Mouse (Mus musculus) spleen, adult 2 months (tissue): Measurements from ENCODE around the gene Crx. TPM values are rescaled to one million over a fixed set of nuclear protein-coding genes. Genes with fewer than 3 reads are reported as not detected.
"Not testable (repeated sequence)": the region's sequence is repeated elsewhere in the genome, so short reads cannot be mapped to it uniquely, and the experiment has no call there.

ENCODE experiments used
- DNase-seq, 2 experiments: peaks; one replicate each; pipeline versions ENCODE4 v3.0.0 to v3.0.0-alpha.2; 2012 to 2021; ENCODE audit warnings: low spot score in 2 of 2, low read depth in 1 of 2
- H3K27ac ChIP-seq: fragments of 200-500 bp; 2 replicates; pipeline ENCODE4 v1.5.1; 2012; ENCODE audit warnings: low read length, inconsistent platforms; ENCODE audit not compliant: insufficient read depth
- H3K27me3 ChIP-seq: fragments of 200-500 bp; 2 replicates; pipeline ENCODE4 v1.6.1; 2012; ENCODE audit warnings: mild to moderate bottlenecking, moderate library complexity, low read length, inconsistent platforms; ENCODE audit not compliant: control insufficient read depth, insufficient read depth
- H3K36me3 ChIP-seq: fragments of 200-500 bp; 2 replicates; pipeline ENCODE4 v1.6.1; 2012; ENCODE audit warnings: mild to moderate bottlenecking, low read length, inconsistent platforms; ENCODE audit not compliant: control insufficient read depth, insufficient read depth
- H3K4me1 ChIP-seq: fragments of 200-500 bp; 2 replicates; pipeline ENCODE4 v1.6.1; 2011; ENCODE audit warnings: inconsistent platforms; ENCODE audit not compliant: control insufficient read depth, insufficient read depth, insufficient read length
- H3K4me3 ChIP-seq: fragments of 200-500 bp; 2 replicates; pipeline ENCODE4 v1.5.1; 2011; ENCODE audit warnings: mild to moderate bottlenecking, inconsistent platforms; ENCODE audit not compliant: insufficient read depth, insufficient read length; ENCODE audit errors: extremely low read depth
- CTCF ChIP-seq: fragments of 200-500 bp; IDR thresholded peaks from 2 replicates; pipeline ENCODE4 v1.5.1; 2011; ENCODE audit warnings: mild to moderate bottlenecking, inconsistent platforms; ENCODE audit not compliant: insufficient read depth, insufficient read length, insufficient replicate concordance; ENCODE audit errors: extremely low read depth
- POLR2A ChIP-seq: fragments of 200-500 bp; IDR thresholded peaks from 2 replicates; pipeline ENCODE4 v1.6.1; 2011; ENCODE audit warnings: low read depth, low read length, inconsistent platforms
- WGBS: fragments of 180-500 bp; shearing (Covaris S2); methylation state at CpG from one replicate; pipeline ENCODE4 v1.1.7; 2018; 5-methylcytosine and 5-hydroxymethylcytosine counted together
- polyA plus RNA-seq: library from polyadenylated mRNA; depleted of rRNA; stranded (reverse); fragments of >200 nt; gene quantifications from 2 replicates; pipeline ENCODE4 v1.2.3, GENCODE M21; 2012

The Crx gene
- polyA plus RNA-seq, 1 experiment, result not detected

- H3K4me1 ChIP-seq, result peaks cover 5% of the 10 kb centered on the region; the same call in 1 of the 2 replicates
- WGBS, result 87% methylated on average over 3 of the region's 3 CpGs
- H3K36me3 ChIP-seq, result peaks cover 8% of the 10 kb centered on the region
- TF ChIP-seq CTCF (no peak), POLR2A (no peak)
- H3K27me3 ChIP-seq, result no peaks in the 10 kb centered on the region
- H3K27ac ChIP-seq, result no peak overlapping the region
- no peak for DNase-seq
- H3K4me3 ChIP-seq, result no peak overlapping the region
Measured at GRCm38 (mm10) chr7:15916134-15916723, 36.5 kb upstream of the Crx start.

GRCm38 (mm10) chr7:15915695-15916094 is 35.9 kb upstream of the Crx start:
- H3K27ac ChIP-seq, H3K27me3 ChIP-seq, DNase-seq, H3K36me3 ChIP-seq, H3K4me3 ChIP-seq, H3K4me1 ChIP-seq: not testable (repeated sequence)
- WGBS, result 87% methylated on average over 4 of the region's 4 CpGs

- no peak for DNase-seq
- 86% methylated on average over 2 of the region's 2 CpGs for WGBS
- no peak overlapping the region for H3K27ac ChIP-seq
- H3K27me3 ChIP-seq, result no peaks in the 10 kb centered on the region
- TF ChIP-seq POLR2A, result no peak
- no peak for TF ChIP-seq CTCF
- H3K4me3 ChIP-seq, result no peak overlapping the region
- H3K4me1 ChIP-seq, result no peaks in the 10 kb centered on the region; the same call in 1 of the 2 replicates
- H3K36me3 ChIP-seq, result peaks cover 7% of the 10 kb centered on the region
Measured at GRCm38 (mm10) chr7:15914751-15915150, 35.0 kb upstream of the Crx start.

- Histone ChIP-seq H3K4me3 (no peak overlapping the region), H3K27me3 (no peaks in the 10 kb centered on the region), H3K27ac (no peak overlapping the region), H3K4me1 (no peaks in the 10 kb centered on the region; the same call in 1 of the 2 replicates), H3K36me3 (peaks cover 5% of the 10 kb centered on the region)
- WGBS, result 18% methylated on average over 2 of the region's 2 CpGs
- DNase-seq, result peak; percentile 21 to 37
- TF ChIP-seq POLR2A (no peak), CTCF (peak; percentile 36; the same call in 1 of the 2 replicates)
Measured at GRCm38 (mm10) chr7:15914252-15914651, 34.5 kb upstream of the Crx start.

GRCm38 (mm10) chr7:15912183-15912582 is 32.4 kb upstream of the Crx start:
- no peak overlapping the region for H3K4me3 ChIP-seq
- WGBS, result 2% methylated on average over 4 of the region's 4 CpGs
- no peaks in the 10 kb centered on the region; the same call in 1 of the 2 replicates for H3K4me1 ChIP-seq
- peak; percentile 50 to 63 for DNase-seq
- no peaks in the 10 kb centered on the region for H3K27me3 ChIP-seq
- H3K27ac ChIP-seq, result no peak overlapping the region
- TF ChIP-seq POLR2A, result no peak
- peak; percentile 80; the same call in 1 of the 2 replicates for TF ChIP-seq CTCF
- peaks cover 2% of the 10 kb centered on the region; the same call in 1 of the 2 replicates for H3K36me3 ChIP-seq

GRCm38 (mm10) chr7:15910521-15910920 is 30.8 kb upstream of the Crx start:
- Histone ChIP-seq H3K4me1 (no peaks in the 10 kb centered on the region; the same call in 1 of the 2 replicates), H3K4me3 (no peak overlapping the region), H3K36me3 (no peaks in the 10 kb centered on the region), H3K27ac (no peak overlapping the region), H3K27me3 (no peaks in the 10 kb centered on the region)
- TF ChIP-seq CTCF (no peak), POLR2A (no peak)
- DNase-seq, result no peak
- 81% methylated on average over 5 of the region's 5 CpGs for WGBS

GRCm38 (mm10) chr7:15907971-15908590 is 28.3 kb upstream of the Crx start:
- H3K36me3 ChIP-seq, result no peaks in the 10 kb centered on the region
- WGBS, result 81% methylated on average over 8 of the region's 8 CpGs
- no peak for DNase-seq
- H3K4me3 ChIP-seq, result no peak overlapping the region
- no peaks in the 10 kb centered on the region for H3K27me3 ChIP-seq
- H3K4me1 ChIP-seq, result no peaks in the 10 kb centered on the region; the same call in 1 of the 2 replicates
- no peak overlapping the region for H3K27ac ChIP-seq
- TF ChIP-seq POLR2A, result no peak
- no peak for TF ChIP-seq CTCF
